Mouse (Mus musculus): ENCODE results near the gene Tecr. TPM values are rescaled to one million over a fixed set of nuclear protein-coding genes. Genes with fewer than 3 reads are reported as not detected.
"Not testable (repeated sequence)": the region's sequence is repeated elsewhere in the genome, so short reads cannot be mapped to it uniquely, and the experiment has no call there.

Gene Tecr
- polyA plus RNA-seq, 1 experiment from 2014 or later: 998 TPM

DNA sequence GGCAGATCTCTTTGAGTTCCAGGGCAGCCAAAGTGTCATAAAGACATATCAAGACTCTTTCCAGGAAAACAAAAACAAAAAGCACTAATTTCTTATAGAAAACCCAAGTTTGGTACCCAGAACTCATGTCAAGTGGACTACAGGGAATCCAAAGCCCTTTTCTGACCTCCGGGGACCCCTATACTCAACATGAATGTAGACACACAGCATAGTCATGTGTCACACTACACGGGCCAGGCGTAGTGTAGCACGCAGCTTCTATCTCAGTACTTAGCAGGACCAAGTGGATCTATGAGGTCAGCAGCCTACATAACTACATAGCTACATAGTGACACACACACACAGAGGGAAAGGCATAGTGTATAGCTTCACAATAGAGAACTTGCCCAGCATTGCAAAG, 5.9 kb upstream of the Tecr start:
- Histone ChIP-seq H3K4me3 (no peak overlapping the region), H3K27me3 (no peaks in the 10 kb centered on the region), H3K4me2 (no peak overlapping the region), H3K4me1 (replicated peaks) (peaks cover 23% of the 10 kb centered on the region), H3K27ac (no peak overlapping the region), H3K36me3 (peaks cover 47% of the 10 kb centered on the region), H3K9me3 (no peaks in the 10 kb centered on the region), H3K9ac (no peak overlapping the region)
- no peak for ATAC-seq (ENCODE audit: low FRiP score)
- over 99% methylated on average over 4 of the region's 4 CpGs for WGBS

DNA sequence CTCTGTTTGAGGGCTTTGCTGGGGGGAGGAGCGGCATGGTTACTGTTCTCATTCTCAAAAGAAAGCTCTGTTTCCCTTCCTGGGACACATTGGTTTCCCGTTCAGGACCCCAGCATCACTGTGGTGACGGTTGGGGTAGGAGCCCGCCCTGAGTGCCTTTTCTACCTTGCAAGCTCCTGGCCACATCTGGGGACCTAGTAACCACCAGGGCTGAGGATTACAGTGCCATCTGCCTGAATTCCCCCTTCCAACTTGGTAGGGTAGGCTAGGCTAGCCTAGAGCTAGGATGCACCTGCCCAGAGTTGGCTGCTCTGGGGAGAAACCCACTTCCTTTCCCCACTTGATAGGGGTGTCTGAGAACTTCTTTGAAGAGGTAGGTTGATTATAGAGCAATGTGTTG, 4.2 kb upstream of the Tecr start:
- H3K4me1 ChIP-seq (replicated peaks): peaks cover 28% of the 10 kb centered on the region
- no peaks in the 10 kb centered on the region for H3K9me3 ChIP-seq
- H3K4me2 ChIP-seq: no peak overlapping the region
- H3K27me3 ChIP-seq: no peaks in the 10 kb centered on the region
- no peak overlapping the region for H3K4me3 ChIP-seq
- H3K27ac ChIP-seq: no peak overlapping the region
- no peak overlapping the region for H3K9ac ChIP-seq
- H3K36me3 ChIP-seq: peaks cover 47% of the 10 kb centered on the region
- ATAC-seq (ENCODE audit: low FRiP score): no peak
- WGBS: 92% methylated on average over 4 of the region's 4 CpGs

GRCm38 (mm10) chr8:83609547-83610180, 1.9 kb upstream of the Tecr start:
- H3K27me3 ChIP-seq: no peaks in the 10 kb centered on the region
- peak overlapping the region; percentile 89 for H3K9ac ChIP-seq
- no peak overlapping the region for H3K27ac ChIP-seq

GRCm38 (mm10) chr8:83609086-83609485, 1.3 kb upstream of the Tecr start:
- Histone ChIP-seq H3K9me3 (no peaks in the 10 kb centered on the region), H3K27ac (peak overlapping the region; percentile 98; the same call in 1 of the 2 replicates), H3K4me1 (replicated peaks) (peaks cover 33% of the 10 kb centered on the region), H3K9ac (peak overlapping the region; percentile 89), H3K4me3 (peak overlapping the region; percentile 75), H3K36me3 (peaks cover 43% of the 10 kb centered on the region), H3K4me2 (peak overlapping the region; percentile 90), H3K27me3 (no peaks in the 10 kb centered on the region)
- ATAC-seq (ENCODE audit: low FRiP score): no peak
- 35% methylated on average over 9 of the region's 9 CpGs for WGBS

More at GRCm38 (mm10) chr8:83609547-83610180, 1.9 kb upstream of the Tecr start:
- ATAC-seq (ENCODE audit: low FRiP score): no peak
- H3K4me1 ChIP-seq (replicated peaks): peaks cover 33% of the 10 kb centered on the region
- peaks cover 47% of the 10 kb centered on the region for H3K36me3 ChIP-seq
- peak overlapping the region; percentile 90 for H3K4me2 ChIP-seq
- peak overlapping the region; percentile 75 for H3K4me3 ChIP-seq
- WGBS: 97% methylated on average over 10 of the region's 10 CpGs
- H3K9me3 ChIP-seq: no peaks in the 10 kb centered on the region

DNA sequence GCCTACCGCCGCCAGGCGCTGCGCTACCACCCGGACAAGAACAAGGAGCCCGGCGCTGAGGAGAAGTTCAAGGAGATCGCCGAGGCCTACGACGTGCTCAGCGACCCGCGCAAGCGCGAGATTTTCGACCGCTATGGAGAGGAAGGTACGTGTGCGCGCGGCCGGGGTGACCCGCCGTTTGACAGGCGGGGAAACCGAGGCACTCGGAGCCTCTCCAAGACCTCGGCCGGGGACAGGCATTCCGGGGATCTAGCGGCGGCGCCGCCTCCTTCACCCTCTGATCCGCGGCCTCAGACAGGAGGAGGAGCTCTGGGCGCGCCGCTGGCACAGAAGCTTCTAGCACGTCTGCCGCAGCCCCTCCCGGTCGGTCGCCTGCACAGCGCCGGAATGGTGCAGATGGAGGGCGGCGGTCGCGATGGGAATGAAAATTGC, 643 bp upstream of the Tecr start:
- ATAC-seq (ENCODE audit: low FRiP score): peak; percentile 76
- H3K27ac ChIP-seq: peak overlapping the region; percentile 98
- peaks cover 37% of the 10 kb centered on the region for H3K36me3 ChIP-seq
- H3K9me3 ChIP-seq: no peaks in the 10 kb centered on the region
- peak overlapping the region; percentile 75 for H3K4me3 ChIP-seq
- H3K4me1 ChIP-seq (replicated peaks): peaks cover 33% of the 10 kb centered on the region
- under 1% methylated on average over 49 of the region's 51 CpGs for WGBS
- peak overlapping the region; percentile 90 for H3K4me2 ChIP-seq
- peak overlapping the region; percentile 89 for H3K9ac ChIP-seq
- no peaks in the 10 kb centered on the region for H3K27me3 ChIP-seq

GRCm38 (mm10) chr8:83602650-83603029, 5.1 kb downstream of the Tecr start:
- Histone ChIP-seq H3K9me3 (no peaks in the 10 kb centered on the region), H3K27ac (no peak overlapping the region)
- 77% methylated on average over 2 of the region's 2 CpGs for WGBS

DNA sequence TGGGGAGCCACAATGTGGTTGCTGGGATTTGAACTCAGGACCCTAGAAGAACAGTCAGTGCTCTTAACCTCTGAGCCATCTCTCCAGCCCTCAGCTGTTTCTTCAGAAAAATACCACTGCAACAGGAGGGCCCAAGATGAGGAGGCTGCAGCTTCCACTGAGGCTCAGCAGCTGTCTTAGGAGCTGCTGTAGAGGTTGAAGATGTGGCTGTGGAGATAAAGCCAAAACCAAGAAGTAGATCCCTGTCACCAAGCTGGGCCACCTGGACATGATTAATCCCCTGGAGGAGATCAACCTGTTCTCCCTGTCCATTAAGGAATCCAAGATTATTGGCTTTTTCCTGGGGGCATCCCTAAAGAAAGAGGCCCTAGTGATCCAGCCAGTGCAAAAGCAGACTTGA, 8.0 kb downstream of the Tecr start:
- H3K27me3 ChIP-seq: no peaks in the 10 kb centered on the region
- H3K4me3 ChIP-seq: no peak overlapping the region
- no peak overlapping the region for H3K9ac ChIP-seq
- ATAC-seq (ENCODE audit: low FRiP score): no peak
- no peak overlapping the region for H3K27ac ChIP-seq
- no peaks in the 10 kb centered on the region for H3K36me3 ChIP-seq
- H3K9me3 ChIP-seq: no peaks in the 10 kb centered on the region
- H3K4me1 ChIP-seq (replicated peaks): no peaks in the 10 kb centered on the region
- no peak overlapping the region for H3K4me2 ChIP-seq

More at GRCm38 (mm10) chr8:83602650-83603029, 5.1 kb downstream of the Tecr start:
- Histone ChIP-seq H3K4me2 (no peak overlapping the region), H3K4me3 (no peak overlapping the region), H3K4me1 (replicated peaks) (peaks cover 9% of the 10 kb centered on the region), H3K9ac (no peak overlapping the region), H3K36me3 (no peaks in the 10 kb centered on the region), H3K27me3 (no peaks in the 10 kb centered on the region)
- no peak for ATAC-seq (ENCODE audit: low FRiP score)

DNA sequence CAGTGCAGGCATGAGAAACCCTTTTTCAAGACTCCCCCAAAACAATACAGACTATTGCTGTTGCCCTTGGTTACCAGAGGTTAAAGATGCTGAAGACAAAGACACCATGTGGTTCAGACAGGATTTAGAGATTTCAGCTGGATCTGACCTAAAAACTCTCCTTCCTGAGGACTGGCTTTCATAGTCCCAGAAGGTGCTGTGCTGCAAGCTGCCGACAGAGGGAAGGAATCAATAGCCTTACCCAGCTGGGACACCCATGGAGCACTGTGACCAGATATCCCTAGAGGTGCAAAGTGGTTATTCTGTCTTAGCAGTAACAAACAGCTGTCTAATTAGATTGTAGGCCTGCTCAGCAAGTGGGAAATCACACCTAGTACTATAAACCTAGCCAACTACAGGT, 9.6 kb downstream of the Tecr start:
- Histone ChIP-seq H3K9me3 (no peaks in the 10 kb centered on the region), H3K4me1 (replicated peaks) (peaks cover 3% of the 10 kb centered on the region), H3K4me2 (no peak overlapping the region), H3K27ac (no peak overlapping the region), H3K27me3 (no peaks in the 10 kb centered on the region), H3K9ac (no peak overlapping the region), H3K4me3 (no peak overlapping the region), H3K36me3 (no peaks in the 10 kb centered on the region)
- no peak for ATAC-seq (ENCODE audit: low FRiP score)
- WGBS: 7% methylated on average over 1 of the region's 1 CpGs

GRCm38 (mm10) chr8:83596369-83596768, 11.4 kb downstream of the Tecr start:
- no peak overlapping the region for H3K4me3 ChIP-seq
- WGBS: 17% methylated on average over 3 of the region's 3 CpGs
- H3K36me3 ChIP-seq: no peaks in the 10 kb centered on the region
- H3K27ac ChIP-seq: no peak overlapping the region
- H3K4me2 ChIP-seq: no peak overlapping the region
- no peak for ATAC-seq (ENCODE audit: low FRiP score)
- H3K4me1 ChIP-seq (replicated peaks): peaks cover 21% of the 10 kb centered on the region
- H3K9me3 ChIP-seq: no peaks in the 10 kb centered on the region
- H3K9ac ChIP-seq: no peak overlapping the region
- no peaks in the 10 kb centered on the region for H3K27me3 ChIP-seq

DNA sequence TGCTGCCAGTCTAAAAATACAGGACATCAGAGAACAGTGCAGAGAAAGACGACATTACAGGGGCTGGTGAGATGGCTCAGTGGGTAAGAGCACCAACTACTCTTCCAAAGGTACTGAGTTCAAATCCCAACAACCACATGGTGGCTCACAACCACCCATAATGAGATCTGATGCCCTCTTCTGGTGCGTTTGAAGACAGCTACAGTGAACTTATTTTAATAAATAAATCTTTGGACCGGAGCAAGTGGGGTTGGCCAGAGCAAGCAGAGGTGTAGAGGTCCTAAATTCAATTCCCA, 12.8 kb downstream of the Tecr start:
- Histone ChIP-seq H3K27ac (peak overlapping the region; percentile 95), H3K4me3 (peak overlapping the region; percentile 98), H3K4me2 (peak overlapping the region; percentile 90), H3K9ac (peak overlapping the region; percentile 66), H3K4me1 (replicated peaks) (peaks cover 35% of the 10 kb centered on the region)
- WGBS: 58% methylated on average over 3 of the region's 3 CpGs
- ATAC-seq (ENCODE audit: low FRiP score); H3K36me3 ChIP-seq; H3K9me3 ChIP-seq; H3K27me3 ChIP-seq: not testable (repeated sequence)

DNA sequence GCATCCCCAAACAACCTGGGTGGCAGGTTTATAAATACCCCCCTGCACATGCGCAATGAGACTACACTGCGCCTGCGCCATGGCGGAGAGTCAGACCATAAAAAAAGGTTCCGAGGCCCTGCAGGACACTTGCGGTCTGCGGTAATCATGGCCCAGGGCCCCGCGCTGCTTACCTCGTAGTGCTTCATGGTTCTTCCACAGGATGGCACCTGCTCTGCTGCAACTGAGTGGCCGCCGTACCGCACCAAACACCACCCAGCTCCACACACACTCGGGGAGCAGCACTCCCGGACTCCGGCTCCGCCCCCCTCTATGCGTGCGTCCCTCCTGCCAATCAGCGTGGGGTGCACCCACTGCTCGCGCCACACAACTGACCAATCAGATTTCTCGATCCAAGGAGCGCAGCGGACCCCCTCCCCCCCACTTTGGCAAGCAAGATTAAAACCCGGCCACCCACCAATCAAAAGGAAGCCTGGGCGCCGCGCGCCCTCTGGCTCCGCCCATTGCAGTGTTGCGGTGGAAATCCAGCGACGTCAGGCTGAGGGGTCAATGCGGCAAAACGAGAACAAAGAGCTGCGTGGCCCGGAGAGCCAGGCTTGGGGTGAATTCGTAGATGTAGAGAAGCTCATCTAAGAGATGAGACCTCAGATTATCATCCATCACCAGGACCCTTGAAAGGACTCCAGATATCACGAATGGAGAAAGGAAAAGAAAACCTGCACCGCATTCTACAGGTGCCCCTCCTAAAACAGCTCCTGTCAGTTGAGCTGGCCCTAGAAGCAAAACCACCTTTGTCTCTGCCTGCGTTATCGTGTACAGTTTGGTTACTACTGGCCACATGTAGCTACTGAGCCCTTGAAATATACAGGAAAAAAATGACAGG, 13.4 kb downstream of the Tecr start:
- Histone ChIP-seq H3K9ac (peak overlapping the region; percentile 98), H3K9me3 (no peaks in the 10 kb centered on the region), H3K4me2 (peak overlapping the region; percentile 90), H3K4me1 (replicated peaks) (peaks cover 41% of the 10 kb centered on the region), H3K27ac (peak overlapping the region; percentile 95), H3K36me3 (0 out of 2 replicates have a peak, but pooled peaks cover 5% of the 10 kb centered on the region), H3K4me3 (peak overlapping the region; percentile 98), H3K27me3 (no peaks in the 10 kb centered on the region)
- peak; percentile 98 for ATAC-seq (ENCODE audit: low FRiP score)
- under 1% methylated on average over 43 of the region's 43 CpGs for WGBS

DNA sequence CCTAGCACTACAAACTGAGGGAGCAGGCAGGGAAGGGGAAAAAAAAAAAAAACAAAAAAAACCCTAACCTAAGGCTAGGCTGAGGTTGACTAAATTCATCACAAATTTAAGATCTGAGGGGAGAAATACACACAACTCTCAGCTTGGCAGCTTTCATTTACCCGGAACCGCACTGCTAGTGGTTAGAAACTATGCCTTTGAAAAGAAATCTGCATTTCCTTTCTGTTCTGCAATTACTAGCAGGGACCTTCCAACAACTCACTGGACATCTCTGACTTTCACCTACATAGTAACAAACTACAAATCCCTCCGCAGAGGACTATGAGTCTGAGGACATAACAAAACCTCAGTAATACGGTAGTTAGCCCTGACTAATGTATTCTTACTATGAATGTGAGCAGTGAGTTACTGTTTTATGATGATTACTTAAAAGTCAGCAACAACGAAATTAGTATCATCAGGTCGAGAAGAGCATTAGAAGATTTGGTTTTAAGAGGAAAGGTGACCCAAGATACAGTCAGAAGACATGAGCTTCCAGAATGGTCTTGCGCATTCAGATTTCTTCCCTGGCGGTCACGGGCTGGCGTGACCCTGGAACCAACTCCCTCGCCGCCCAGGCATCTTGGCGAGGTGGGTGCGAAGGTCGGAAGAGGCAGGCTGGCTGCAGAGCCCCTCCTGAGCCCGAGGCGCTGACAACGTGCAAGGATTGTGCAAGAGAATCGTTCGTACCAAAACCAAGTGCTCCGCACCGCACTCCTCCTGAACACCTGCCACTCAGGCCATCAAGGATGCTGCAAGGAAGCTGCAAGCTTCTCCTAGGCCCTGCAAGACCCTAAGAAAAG, 14.2 kb downstream of the Tecr start:
- no peaks in the 10 kb centered on the region for H3K9me3 ChIP-seq
- H3K27me3 ChIP-seq: no peaks in the 10 kb centered on the region
- H3K4me3 ChIP-seq: peak overlapping the region; percentile 98
- peak overlapping the region; percentile 95 for H3K27ac ChIP-seq
- H3K9ac ChIP-seq: peak overlapping the region; percentile 98
- WGBS: 4% methylated on average over 22 of the region's 22 CpGs
- H3K4me2 ChIP-seq: peak overlapping the region; percentile 90
- no peak for ATAC-seq (ENCODE audit: low FRiP score)
- H3K36me3 ChIP-seq: 0 out of 2 replicates have a peak, but pooled peaks cover 5% of the 10 kb centered on the region
- H3K4me1 ChIP-seq (replicated peaks): peaks cover 49% of the 10 kb centered on the region
